Mouse (Mus musculus): ENCODE measurements around the gene Adck1. TPM values are rescaled to one million over a fixed set of nuclear protein-coding genes. Genes with fewer than 3 reads are reported as not detected.
"Not testable (repeated sequence)": the region's sequence is repeated elsewhere in the genome, so short reads cannot be mapped to it uniquely, and the experiment has no call there.

Gene Adck1
- polyA plus RNA-seq, 1 experiment from 2014 or later, result 9.5 TPM

DNA sequence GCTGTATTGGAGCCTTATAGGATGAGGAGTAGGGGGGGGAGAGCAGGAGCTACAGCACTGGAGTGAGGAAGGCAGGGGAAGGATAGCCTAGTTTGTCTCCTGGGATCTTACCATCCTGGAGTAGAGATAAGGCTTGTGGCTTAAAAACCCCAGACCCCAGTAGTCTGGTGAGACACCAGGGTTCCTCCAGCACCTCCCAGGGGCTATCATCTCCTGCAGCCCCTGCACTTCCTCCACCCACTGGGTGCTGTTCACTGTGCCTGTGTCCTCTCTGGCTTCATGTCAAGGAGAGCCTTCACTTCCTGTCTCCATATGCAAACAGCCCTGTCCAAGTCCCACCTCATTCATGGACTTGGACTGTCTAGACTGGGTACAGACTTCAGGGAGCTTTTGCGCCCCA is 96.7 kb downstream of the Adck1 start:
- peaks cover 16% of the 10 kb centered on the region for H3K4me1 ChIP-seq (replicated peaks)
- no peak for DNase-seq
- H3K4me2 ChIP-seq, result no peak overlapping the region
- H3K27ac ChIP-seq, result no peak overlapping the region
- no peak overlapping the region for H3K9ac ChIP-seq
- H3K27me3 ChIP-seq, result no peaks in the 10 kb centered on the region
- 0 out of 2 replicates have a peak, but pooled peaks cover 5% of the 10 kb centered on the region for H3K36me3 ChIP-seq
- 82% methylated on average over 1 of the region's 1 CpGs for WGBS (ENCODE audit: insufficient replicate concordance)
- H3K9me3 ChIP-seq (replicated peaks), result no peaks in the 10 kb centered on the region
- no peak for ATAC-seq (ENCODE audit: low read depth)
- no peak overlapping the region for H3K4me3 ChIP-seq (replicated peaks)

DNA sequence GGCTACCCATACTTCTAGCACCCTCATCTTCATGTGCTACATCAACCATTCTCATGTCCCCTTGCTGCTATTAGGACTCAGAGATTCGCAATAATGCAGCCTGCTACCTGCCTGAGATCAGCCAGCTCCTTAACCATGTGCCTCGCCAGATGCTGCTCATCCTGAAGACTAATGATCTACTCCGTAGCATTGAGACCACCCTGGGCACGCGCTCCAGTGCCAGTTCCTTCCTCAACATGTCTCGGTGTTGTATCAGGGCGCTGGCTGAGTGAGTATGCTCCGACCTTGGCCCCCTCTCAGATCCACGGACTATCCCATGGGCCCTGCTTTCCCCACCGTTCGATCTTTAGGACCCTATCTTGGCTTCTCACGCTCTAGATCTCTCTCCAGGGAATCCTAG is 98.6 kb downstream of the Adck1 start:
- 82% methylated on average over 12 of the region's 12 CpGs for WGBS (ENCODE audit: insufficient replicate concordance)
- no peak overlapping the region for H3K27ac ChIP-seq
- ATAC-seq (ENCODE audit: low read depth) (no peak), DNase-seq (no peak)
- no peak overlapping the region for H3K4me2 ChIP-seq
- H3K9me3 ChIP-seq (replicated peaks), result no peaks in the 10 kb centered on the region
- H3K36me3 ChIP-seq, result 0 out of 2 replicates have a peak, but pooled peaks cover 5% of the 10 kb centered on the region
- no peak overlapping the region for H3K4me3 ChIP-seq (replicated peaks)
- no peak overlapping the region for H3K9ac ChIP-seq
- peaks cover 16% of the 10 kb centered on the region for H3K4me1 ChIP-seq (replicated peaks)
- H3K27me3 ChIP-seq, result no peaks in the 10 kb centered on the region

DNA sequence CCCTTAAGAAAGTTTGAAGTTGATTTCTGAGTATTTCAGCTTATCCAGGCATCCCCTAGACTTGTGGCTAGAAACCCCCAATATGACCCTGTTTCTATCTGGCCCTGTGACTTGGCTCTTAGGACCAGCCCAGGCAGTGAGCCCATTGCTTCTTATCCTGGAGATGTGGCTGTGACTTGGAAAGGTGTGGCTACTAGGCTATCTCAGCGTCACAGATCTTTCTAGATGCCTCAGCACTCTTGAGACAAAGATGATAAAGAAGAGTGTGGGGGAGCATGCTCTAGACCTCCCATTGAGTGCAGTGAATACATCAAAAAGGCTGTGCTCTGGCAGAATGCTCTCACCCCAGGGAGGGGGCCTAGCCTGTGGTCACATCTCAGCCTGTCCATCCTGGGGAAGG is 99.1 kb downstream of the Adck1 start:
- Histone ChIP-seq H3K27me3 (no peaks in the 10 kb centered on the region), H3K36me3 (0 out of 2 replicates have a peak, but pooled peaks cover 5% of the 10 kb centered on the region), H3K27ac (no peak overlapping the region), H3K9ac (no peak overlapping the region), H3K4me1 (replicated peaks) (peaks cover 16% of the 10 kb centered on the region), H3K9me3 (replicated peaks) (no peaks in the 10 kb centered on the region), H3K4me2 (no peak overlapping the region), H3K4me3 (replicated peaks) (no peak overlapping the region)
- DNase-seq (no peak), ATAC-seq (ENCODE audit: low read depth) (peak; percentile 80)
- WGBS (ENCODE audit: insufficient replicate concordance), result 39% methylated on average over 1 of the region's 1 CpGs

DNA sequence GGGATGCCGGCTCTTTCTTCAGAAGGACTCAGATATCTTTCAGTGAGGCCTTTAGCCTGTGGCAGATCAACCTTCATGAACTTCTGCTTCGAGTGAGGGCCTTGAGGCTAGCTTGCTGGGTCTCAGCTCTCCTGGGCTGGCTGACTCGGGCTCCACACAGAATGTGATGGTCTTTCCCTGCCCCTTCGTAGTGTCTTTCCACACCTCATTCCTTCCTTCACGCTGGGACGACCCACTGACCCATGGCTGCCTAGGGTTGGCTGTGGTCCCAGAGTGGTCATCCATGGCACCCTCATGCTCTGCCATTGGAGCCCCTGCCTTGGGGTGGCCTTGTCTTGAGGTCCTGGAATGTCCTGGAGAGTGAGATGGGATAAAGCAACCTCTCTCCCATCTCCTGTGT is 100.7 kb downstream of the Adck1 start:
- no peak for DNase-seq
- no peak overlapping the region for H3K4me2 ChIP-seq
- peaks cover 16% of the 10 kb centered on the region for H3K4me1 ChIP-seq (replicated peaks)
- no peaks in the 10 kb centered on the region for H3K9me3 ChIP-seq (replicated peaks)
- H3K9ac ChIP-seq, result no peak overlapping the region
- no peak for ATAC-seq (ENCODE audit: low read depth)
- 0 out of 2 replicates have a peak, but pooled peaks cover 5% of the 10 kb centered on the region for H3K36me3 ChIP-seq
- H3K27me3 ChIP-seq, result no peaks in the 10 kb centered on the region
- WGBS (ENCODE audit: insufficient replicate concordance), result 74% methylated on average over 6 of the region's 6 CpGs
- H3K4me3 ChIP-seq (replicated peaks), result no peak overlapping the region
- H3K27ac ChIP-seq, result no peak overlapping the region

DNA sequence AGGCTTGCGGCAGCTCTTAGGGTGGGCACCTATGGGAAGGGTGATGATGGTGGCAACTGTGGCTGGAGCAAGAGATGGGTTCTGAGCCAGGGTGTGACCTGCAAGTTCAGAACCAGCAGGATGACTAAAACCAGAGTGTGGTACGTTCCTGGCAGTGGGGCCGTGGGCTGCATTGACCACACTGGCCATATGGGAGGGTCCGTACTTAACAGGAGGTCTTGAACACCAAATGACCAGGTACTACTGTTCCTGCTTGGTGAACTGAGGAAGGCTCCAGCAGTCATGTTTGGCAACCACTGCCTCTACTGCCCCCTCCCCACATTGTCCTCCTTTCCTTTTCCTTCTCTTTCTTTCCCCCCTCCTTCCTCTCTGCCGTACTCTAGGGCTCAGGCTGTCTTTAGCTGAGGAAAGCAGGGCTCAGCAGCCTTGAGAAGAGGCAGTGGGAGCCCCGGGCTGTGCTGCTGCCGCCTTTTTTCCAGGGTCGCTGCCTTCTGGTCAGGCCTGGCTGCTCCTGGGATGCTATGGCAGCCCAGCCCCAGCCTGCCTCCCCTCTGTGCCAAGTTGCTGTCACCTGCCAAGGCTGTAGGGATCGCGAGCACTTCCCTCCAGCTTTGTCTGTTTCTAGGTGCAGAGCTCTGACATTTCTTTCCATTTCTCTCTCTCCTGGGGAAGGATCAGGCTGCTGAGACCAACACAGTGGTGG is 103.4 kb downstream of the Adck1 start:
- Histone ChIP-seq H3K27me3 (no peaks in the 10 kb centered on the region), H3K4me2 (no peak overlapping the region), H3K36me3 (0 out of 2 replicates have a peak, but pooled peaks cover 5% of the 10 kb centered on the region), H3K9me3 (replicated peaks) (no peaks in the 10 kb centered on the region), H3K4me1 (replicated peaks) (peaks cover 13% of the 10 kb centered on the region), H3K9ac (no peak overlapping the region), H3K27ac (no peak overlapping the region), H3K4me3 (replicated peaks) (no peak overlapping the region)
- WGBS (ENCODE audit: insufficient replicate concordance), result 74% methylated on average over 10 of the region's 10 CpGs
- DNase-seq (no peak), ATAC-seq (ENCODE audit: low read depth) (no peak)

DNA sequence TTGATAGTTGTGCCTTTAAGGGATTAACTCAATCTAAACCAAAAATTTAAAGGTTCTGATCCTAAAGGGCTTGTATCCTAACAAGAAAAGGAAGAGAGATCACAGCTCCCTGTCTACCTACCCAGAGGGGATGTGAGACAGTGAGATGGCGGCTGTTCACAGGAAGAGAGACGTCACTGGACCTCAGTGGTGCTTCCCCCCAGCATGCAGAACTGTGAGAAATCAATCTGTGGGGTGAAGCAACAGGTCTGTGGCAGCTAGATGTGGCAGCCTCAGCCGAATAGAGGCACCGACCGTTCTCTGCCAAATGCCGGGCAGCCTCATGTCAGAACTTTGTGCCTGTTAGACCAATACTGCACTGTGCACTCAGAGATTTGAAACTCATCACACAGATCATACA is 106.4 kb downstream of the Adck1 start:
- no peaks in the 10 kb centered on the region for H3K9me3 ChIP-seq (replicated peaks)
- no peaks in the 10 kb centered on the region for H3K4me1 ChIP-seq (replicated peaks)
- no peaks in the 10 kb centered on the region for H3K36me3 ChIP-seq
- H3K9ac ChIP-seq, result no peak overlapping the region
- no peak overlapping the region for H3K4me3 ChIP-seq (replicated peaks)
- no peak overlapping the region for H3K27ac ChIP-seq
- no peak overlapping the region for H3K4me2 ChIP-seq
- ATAC-seq (ENCODE audit: low read depth), result no peak
- 62% methylated on average over 6 of the region's 6 CpGs for WGBS (ENCODE audit: insufficient replicate concordance)
- no peaks in the 10 kb centered on the region for H3K27me3 ChIP-seq
- DNase-seq, result no peak

DNA sequence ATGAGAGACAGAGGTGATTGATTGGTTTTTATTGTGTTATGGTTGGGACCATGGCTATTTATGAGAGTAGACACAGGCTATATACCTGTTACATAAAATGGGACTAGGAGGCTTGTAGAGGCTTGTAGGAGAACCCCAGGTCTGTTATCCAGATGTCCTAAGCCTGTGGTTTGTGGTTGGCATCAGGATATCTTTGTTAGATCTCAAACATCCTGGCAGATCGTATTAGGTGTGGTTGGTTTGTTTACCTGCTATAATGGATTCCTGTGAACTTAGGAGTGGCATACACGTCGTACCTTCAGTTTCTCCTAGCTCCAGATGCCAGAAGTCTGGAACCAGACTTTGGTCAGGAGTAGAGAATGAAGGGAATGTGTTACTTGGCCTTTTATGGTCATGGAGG is 106.9 kb downstream of the Adck1 start:
- DNase-seq (no peak), ATAC-seq (ENCODE audit: low read depth) (no peak)

DNA sequence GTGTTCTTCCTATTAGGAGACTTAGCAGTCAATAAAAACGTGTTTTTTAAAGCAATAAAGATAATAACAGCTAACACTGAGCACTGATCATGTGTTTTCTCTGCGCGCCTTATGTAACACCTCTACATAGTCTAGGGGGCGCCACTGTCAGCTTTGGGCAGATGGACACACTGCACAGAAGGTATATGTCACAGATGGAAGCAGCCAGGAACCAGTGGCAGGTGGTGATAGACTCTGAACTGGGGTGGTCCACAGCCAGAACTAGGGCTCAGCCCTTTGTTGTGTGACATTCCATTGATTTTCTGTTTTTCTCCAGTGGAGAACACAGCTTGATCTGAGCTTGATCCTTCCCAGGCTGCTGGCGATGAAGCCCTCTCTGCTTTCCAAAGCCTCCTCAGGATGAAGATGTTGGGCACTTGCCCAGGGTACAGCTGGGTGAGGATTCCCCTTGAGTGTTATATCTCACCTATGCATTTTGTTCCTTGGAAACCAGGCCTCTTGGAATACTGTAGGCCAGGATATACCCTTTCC is 107.6 kb downstream of the Adck1 start:
- no peaks in the 10 kb centered on the region for H3K9me3 ChIP-seq (replicated peaks)
- no peak overlapping the region for H3K4me2 ChIP-seq
- H3K27ac ChIP-seq, result no peak overlapping the region
- H3K36me3 ChIP-seq, result no peaks in the 10 kb centered on the region
- H3K4me1 ChIP-seq (replicated peaks), result no peaks in the 10 kb centered on the region
- ATAC-seq (ENCODE audit: low read depth) (no peak), DNase-seq (no peak)
- H3K4me3 ChIP-seq (replicated peaks), result no peak overlapping the region
- H3K9ac ChIP-seq, result no peak overlapping the region
- no peaks in the 10 kb centered on the region for H3K27me3 ChIP-seq
- WGBS (ENCODE audit: insufficient replicate concordance), result 58% methylated on average over 5 of the region's 5 CpGs

More for the DNA sequence above, 106.9 kb downstream of the Adck1 start:
- Histone ChIP-seq H3K4me2 (no peak overlapping the region), H3K4me1 (replicated peaks) (no peaks in the 10 kb centered on the region), H3K27ac (no peak overlapping the region), H3K9ac (no peak overlapping the region), H3K27me3 (no peaks in the 10 kb centered on the region), H3K9me3 (replicated peaks) (no peaks in the 10 kb centered on the region), H3K4me3 (replicated peaks) (no peak overlapping the region), H3K36me3 (no peaks in the 10 kb centered on the region)
- WGBS (ENCODE audit: insufficient replicate concordance), result 52% methylated on average over 3 of the region's 3 CpGs

DNA sequence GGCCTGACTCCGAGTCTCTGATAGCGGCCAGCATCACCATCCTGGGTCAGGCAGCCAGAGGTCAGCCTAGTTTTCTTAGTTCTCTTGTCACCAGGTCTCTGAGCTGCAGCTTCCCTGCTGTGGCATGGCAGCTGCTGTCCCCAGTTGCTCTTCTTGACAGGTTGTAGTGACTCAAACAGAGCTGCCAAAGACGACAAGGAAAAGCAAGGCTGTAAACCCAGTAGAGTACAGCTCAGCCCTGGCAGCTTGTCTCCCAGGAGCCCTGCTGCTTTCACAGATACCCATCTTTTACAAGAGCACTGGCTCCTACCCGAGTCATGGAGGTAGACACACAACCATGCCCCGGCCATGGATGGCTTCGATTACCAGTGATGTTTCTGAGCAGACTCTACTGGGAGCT is 108.3 kb downstream of the Adck1 start:
- Histone ChIP-seq H3K27ac (no peak overlapping the region), H3K4me2 (no peak overlapping the region), H3K4me1 (replicated peaks) (no peaks in the 10 kb centered on the region), H3K9ac (no peak overlapping the region), H3K27me3 (no peaks in the 10 kb centered on the region), H3K36me3 (no peaks in the 10 kb centered on the region), H3K4me3 (replicated peaks) (no peak overlapping the region), H3K9me3 (replicated peaks) (no peaks in the 10 kb centered on the region)
- 69% methylated on average over 6 of the region's 6 CpGs for WGBS (ENCODE audit: insufficient replicate concordance)
- DNase-seq (no peak), ATAC-seq (ENCODE audit: low read depth) (no peak)

DNA sequence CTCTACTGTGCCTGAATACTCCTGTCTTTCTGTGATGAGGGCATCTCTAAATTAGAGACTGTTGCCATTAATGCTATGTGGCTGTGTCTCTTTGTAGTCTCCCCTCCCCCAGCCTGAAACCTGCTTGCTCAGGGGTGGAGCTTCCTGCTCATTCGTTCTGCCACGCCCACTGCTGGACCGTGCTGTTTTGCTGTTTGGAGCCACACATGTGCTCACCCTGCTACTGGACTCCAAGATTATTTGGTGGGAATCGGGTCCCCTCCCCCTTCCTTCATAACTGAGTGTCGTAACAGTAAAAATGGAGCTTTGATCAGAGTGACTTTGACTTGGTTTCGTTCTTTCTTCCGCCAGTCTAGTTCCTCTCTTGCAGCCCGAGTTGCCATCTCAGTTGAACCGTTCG is 111.5 kb downstream of the Adck1 start:
- H3K27ac ChIP-seq; H3K4me3 ChIP-seq (replicated peaks); H3K9me3 ChIP-seq (replicated peaks); ATAC-seq (ENCODE audit: low read depth); H3K9ac ChIP-seq; DNase-seq; H3K4me1 ChIP-seq (replicated peaks); H3K36me3 ChIP-seq; H3K27me3 ChIP-seq: not testable (repeated sequence)
- 34% methylated on average over 10 of the region's 10 CpGs for WGBS (ENCODE audit: insufficient replicate concordance)
- peak overlapping the region; percentile 33 for H3K4me2 ChIP-seq

DNA sequence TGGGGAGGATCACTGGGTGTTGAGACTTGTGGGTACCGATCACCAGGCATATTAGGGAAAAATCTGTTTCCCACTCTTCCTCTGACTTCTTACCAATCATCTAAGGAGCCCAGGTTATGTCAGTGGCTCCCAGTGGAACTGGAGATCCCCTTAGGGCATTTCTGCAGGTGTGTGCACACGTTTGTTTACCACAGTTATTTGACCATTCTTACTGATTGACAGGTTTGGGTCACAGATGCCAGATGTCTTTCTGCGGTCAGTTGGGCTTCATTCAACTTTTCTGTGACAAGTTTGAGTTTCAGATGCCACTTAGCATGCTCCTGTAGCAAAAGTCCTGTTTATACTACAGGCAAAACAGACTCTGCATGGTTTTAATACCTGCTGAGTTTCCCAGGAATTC is 112.5 kb downstream of the Adck1 start:
- Histone ChIP-seq H3K4me3 (replicated peaks) (no peak overlapping the region), H3K27me3 (no peaks in the 10 kb centered on the region), H3K27ac (no peak overlapping the region), H3K9me3 (replicated peaks) (no peaks in the 10 kb centered on the region), H3K9ac (no peak overlapping the region), H3K36me3 (no peaks in the 10 kb centered on the region), H3K4me2 (no peak overlapping the region), H3K4me1 (replicated peaks) (no peaks in the 10 kb centered on the region)
- DNase-seq (no peak), ATAC-seq (ENCODE audit: low read depth) (no peak)
- 51% methylated on average over 3 of the region's 3 CpGs for WGBS (ENCODE audit: insufficient replicate concordance)

DNA sequence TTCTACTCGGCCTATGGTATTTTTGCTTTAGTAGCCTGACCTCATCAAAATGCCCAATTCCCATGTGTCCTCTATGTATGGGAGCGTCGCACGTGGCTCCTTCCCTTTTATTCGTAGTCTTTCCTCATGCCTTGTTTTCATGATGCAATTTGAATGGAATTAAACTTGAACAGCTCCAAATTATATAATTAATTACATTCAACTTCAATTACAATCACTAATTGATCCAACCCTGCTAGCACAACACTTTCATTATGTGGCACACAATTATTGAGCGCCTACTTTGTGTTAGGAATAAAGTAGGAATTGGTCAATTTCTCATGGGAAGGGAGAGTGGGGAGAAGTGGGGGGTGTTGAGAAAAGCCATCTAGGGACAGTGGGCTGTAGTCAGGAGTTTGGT is 113.4 kb downstream of the Adck1 start:
- Histone ChIP-seq H3K27me3 (no peaks in the 10 kb centered on the region), H3K4me3 (replicated peaks) (no peak overlapping the region), H3K36me3 (no peaks in the 10 kb centered on the region), H3K27ac (no peak overlapping the region), H3K9ac (no peak overlapping the region), H3K4me2 (no peak overlapping the region), H3K4me1 (replicated peaks) (no peaks in the 10 kb centered on the region), H3K9me3 (replicated peaks) (no peaks in the 10 kb centered on the region)
- no peak for DNase-seq
- no peak for ATAC-seq (ENCODE audit: low read depth)
- 77% methylated on average over 6 of the region's 6 CpGs for WGBS (ENCODE audit: insufficient replicate concordance)
